Mouse (Mus musculus) cerebellum, adult 9-10 months (tissue): ENCODE data around the gene Ugt1a1.

Experiments
- DNase-seq: peaks from one replicate; pipeline ENCODE4 v3.0.0; 2022

Ugt1a1 gene

GRCm38 (mm10) chr1:88259643-88260024, 47.9 kb downstream of the Ugt1a1 start:
- DNase-seq: no peak

GRCm38 (mm10) chr1:88260114-88260513, 48.4 kb downstream of the Ugt1a1 start:
- DNase-seq: peak; percentile 47

- no peak for DNase-seq
These were observed 49.0 kb downstream of the Ugt1a1 start for GRCm38 (mm10) chr1:88260604-88261377.

- no peak for DNase-seq
These were observed 49.9 kb downstream of the Ugt1a1 start for GRCm38 (mm10) chr1:88261706-88262105.

- no peak for DNase-seq
These were observed 50.5 kb downstream of the Ugt1a1 start for GRCm38 (mm10) chr1:88262255-88262654.

- DNase-seq: no peak
These were observed 51.2 kb downstream of the Ugt1a1 start for GRCm38 (mm10) chr1:88262961-88263360.

- no peak for DNase-seq
These were observed 52.0 kb downstream of the Ugt1a1 start for GRCm38 (mm10) chr1:88263778-88264177.

GRCm38 (mm10) chr1:88264237-88264868, 52.6 kb downstream of the Ugt1a1 start:
- no peak for DNase-seq

GRCm38 (mm10) chr1:88264869-88265240, 53.1 kb downstream of the Ugt1a1 start:
- DNase-seq: no peak

- DNase-seq: no peak
These were observed 54.4 kb downstream of the Ugt1a1 start for GRCm38 (mm10) chr1:88266123-88266522.

- no peak for DNase-seq
These were observed 55.7 kb downstream of the Ugt1a1 start for GRCm38 (mm10) chr1:88267489-88267888.

- no peak for DNase-seq
These were observed 56.3 kb downstream of the Ugt1a1 start for GRCm38 (mm10) chr1:88268070-88268469.
